Mouse (Mus musculus): ENCODE measurements around the gene Adpgk.
"Not testable (repeated sequence)": the region's sequence is repeated elsewhere in the genome, so short reads cannot be mapped to it uniquely, and the experiment has no call there.

Adpgk gene

GRCm38 (mm10) chr9:59291688-59292492 is 532 bp downstream of the Adpgk start:
- DNase-seq, result no peak

- DNase-seq, result no peak
These were observed 1.1 kb downstream of the Adpgk start for GRCm38 (mm10) chr9:59292493-59292875.

GRCm38 (mm10) chr9:59296419-59296818 is 5.1 kb downstream of the Adpgk start:
- no peak for DNase-seq

- no peak for DNase-seq
These were observed 16.5 kb downstream of the Adpgk start for GRCm38 (mm10) chr9:59307890-59308289.

- DNase-seq, result no peak
These were observed 19.4 kb downstream of the Adpgk start for GRCm38 (mm10) chr9:59310582-59311283.

- DNase-seq, result no peak
These were observed 19.9 kb downstream of the Adpgk start for GRCm38 (mm10) chr9:59311284-59311670.

GRCm38 (mm10) chr9:59316206-59316605 is 24.8 kb downstream of the Adpgk start:
- DNase-seq, result peak; percentile 6 to 30

GRCm38 (mm10) chr9:59324351-59324750 is 33.0 kb downstream of the Adpgk start:
- no peak for DNase-seq

GRCm38 (mm10) chr9:59330055-59330454 is 38.7 kb downstream of the Adpgk start:
- no peak for DNase-seq

GRCm38 (mm10) chr9:59336539-59336938 is 45.2 kb downstream of the Adpgk start:
- DNase-seq, result no peak

- DNase-seq, result no peak
These were observed 46.5 kb downstream of the Adpgk start for GRCm38 (mm10) chr9:59337889-59338288.

- DNase-seq, result no peak
These were observed 47.1 kb downstream of the Adpgk start for GRCm38 (mm10) chr9:59338411-59338810.

GRCm38 (mm10) chr9:59339107-59339506 is 47.7 kb downstream of the Adpgk start:
- no peak for DNase-seq

- DNase-seq, result peak in 1 of 2 experiments; percentile 45
These were observed 48.6 kb downstream of the Adpgk start for GRCm38 (mm10) chr9:59340002-59340401.

GRCm38 (mm10) chr9:59346176-59346575 is 54.8 kb downstream of the Adpgk start:
- DNase-seq, result no peak

- no peak for DNase-seq
These were observed 61.4 kb downstream of the Adpgk start for GRCm38 (mm10) chr9:59352586-59353252.

GRCm38 (mm10) chr9:59353253-59353639 is 61.9 kb downstream of the Adpgk start, which contains the start of gene Bbs4:
Gene Bbs4 (minus strand): TSS chr9:59353508.
- DNase-seq, result peak; percentile 96 to 98

GRCm38 (mm10) chr9:59358041-59358440 is 66.7 kb downstream of the Adpgk start:
- not testable (repeated sequence) for DNase-seq

GRCm38 (mm10) chr9:59360487-59360886 is 69.1 kb downstream of the Adpgk start:
- not testable (repeated sequence) for DNase-seq

- DNase-seq, result no peak
These were observed 77.9 kb downstream of the Adpgk start for GRCm38 (mm10) chr9:59369220-59369619.

- DNase-seq, result no peak
These were observed 78.3 kb downstream of the Adpgk start for GRCm38 (mm10) chr9:59369646-59370045.
